ENCODE assay signal across 16 mouse cellular contexts in genomic region chr1:34819225-34819910, GRCm38 (mm10).
"Had no signal": no experiment of that assay in that cellular context is flagged by ENCODE, and none has a peak within 500 bp of the region (broad histone marks: within the 10 kb centered on the region; RNA-seq: fewer than 3 reads in every experiment).

No protein-coding gene starts in this region.

- H3K27me3 ChIP-seq: limb, embryonic 13.5 days; neural tube, embryonic 12.5 days; stomach, embryonic 15.5 days had no signal

- H3K27ac ChIP-seq: hindbrain, embryonic 14.5 days; kidney, postnatal 0 days; limb, embryonic 13.5 days; liver, embryonic 14.5 days; macrophage; neural tube, embryonic 12.5 days; stomach, embryonic 15.5 days had no signal

- H3K9ac ChIP-seq: hindbrain, embryonic 14.5 days; limb, embryonic 13.5 days; liver, embryonic 14.5 days; neural tube, embryonic 12.5 days; stomach, embryonic 15.5 days had no signal

- H3K9me3 ChIP-seq: limb, embryonic 13.5 days; neural tube, embryonic 12.5 days; stomach, embryonic 15.5 days had no signal

- DNase-seq: kidney, adult 11 months; kidney, adult 9 months; kidney, postnatal 36 days; left cerebral cortex, postnatal 4 days; midbrain, embryonic 14.5 days; retina, postnatal 1 day; right cerebral cortex, postnatal 4 days; thymus, adult 2 months; thymus, postnatal 25 days had no signal

- H3K4me2 ChIP-seq: hindbrain, embryonic 14.5 days; limb, embryonic 13.5 days; neural tube, embryonic 12.5 days; stomach, embryonic 15.5 days had no signal

- H3K4me1 ChIP-seq: limb, embryonic 13.5 days; neural tube, embryonic 12.5 days; stomach, embryonic 15.5 days had no signal

- H3K4me3 ChIP-seq: limb, embryonic 13.5 days; neural tube, embryonic 12.5 days; stomach, embryonic 15.5 days had no signal
